ENCODE assay signal across 7 mouse cellular contexts in genomic region chr2:152950358-152951064, GRCm38 (mm10). TPM values are rescaled to one million over a fixed set of nuclear protein-coding genes. Genes with fewer than 3 reads are reported as not detected.
A peak's percentile ranks its signal among the peaks of the same experiment; 100 is the strongest.
DNase-seq lines count a peak whose midpoint lies in the region; ATAC-seq and TF ChIP-seq lines count a peak whose summit lies in the region.

No protein-coding gene starts in this region.

- peak overlapping the region; percentile 90 for H3K4me2 ChIP-seq in kidney, embryonic 16.5 days (replicated peaks; ENCODE audit: low read depth, low read length)
- H3K4me2 ChIP-seq in forebrain, embryonic 11.5 days (ENCODE audit: low read depth, low read length, severe bottlenecking) = peak overlapping the region; percentile 97
- peak overlapping the region; percentile 95; the same call in 1 of the 2 replicates for H3K4me2 ChIP-seq in intestine, embryonic 14.5 days (ENCODE audit: low read length)

- intact Hi-C loops in left cerebral cortex, postnatal 10 days (cut with DNase I) = no loop called here

- TF ChIP-seq CTCF in olfactory bulb, adult 2 months (IDR thresholded peaks at IDR 0.05; ENCODE audit: insufficient read depth, low read depth, low read length) = no peak

- no peak overlapping the region for H3K27ac ChIP-seq in kidney, embryonic 16.5 days (ENCODE audit: low read length)
- H3K27ac ChIP-seq in forebrain, embryonic 11.5 days (ENCODE audit: low read depth, low read length) = no peak overlapping the region
- H3K27ac ChIP-seq in intestine, embryonic 14.5 days (ENCODE audit: low read depth) = no peak overlapping the region
- no peak overlapping the region for H3K27ac ChIP-seq in olfactory bulb, adult 2 months (ENCODE audit: insufficient read depth, low read depth, low read length)

- H3K4me1 ChIP-seq in kidney, embryonic 16.5 days (ENCODE audit: insufficient read depth, low read length) = peaks cover 6% of the 10 kb centered on the region; the same call in 1 of the 2 replicates
- H3K4me1 ChIP-seq in forebrain, embryonic 11.5 days (replicated peaks; ENCODE audit: control insufficient read depth, insufficient read depth, low read length) = no peaks in the 10 kb centered on the region
- H3K4me1 ChIP-seq in intestine, embryonic 14.5 days (replicated peaks; ENCODE audit: control insufficient read depth, insufficient read depth, low read length) = no peaks in the 10 kb centered on the region
- peaks cover 13% of the 10 kb centered on the region; the same call in 1 of the 2 replicates for H3K4me1 ChIP-seq in olfactory bulb, adult 2 months (ENCODE audit: control insufficient read depth, insufficient read depth, low read length)

- no peak for TF ChIP-seq POLR2A in olfactory bulb, adult 2 months (IDR thresholded peaks at IDR 0.05; ENCODE audit: insufficient read depth, low read depth, low read length)

- H3K9me3 ChIP-seq in kidney, embryonic 16.5 days (ENCODE audit: low read length) = no peaks in the 10 kb centered on the region
- no peaks in the 10 kb centered on the region for H3K9me3 ChIP-seq in forebrain, embryonic 11.5 days (ENCODE audit: control insufficient read depth, low read length)
- H3K9me3 ChIP-seq in intestine, embryonic 14.5 days (ENCODE audit: control insufficient read depth, low read length) = no peaks in the 10 kb centered on the region

- peak overlapping the region; percentile 60 for H3K4me3 ChIP-seq in kidney, embryonic 16.5 days (ENCODE audit: low read length)
- H3K4me3 ChIP-seq in forebrain, embryonic 11.5 days (ENCODE audit: low read depth, low read length) = peak overlapping the region; percentile 63
- peak overlapping the region; percentile 54; the same call in 1 of the 2 replicates for H3K4me3 ChIP-seq in intestine, embryonic 14.5 days (ENCODE audit: low read depth, low read length)
- H3K4me3 ChIP-seq in olfactory bulb, adult 2 months (ENCODE audit: insufficient read depth, low read depth, low read length) = peak overlapping the region; percentile 48

- peak overlapping the region; percentile 67; the same call in 1 of the 2 replicates for H3K9ac ChIP-seq in kidney, embryonic 16.5 days (replicated peaks; ENCODE audit: low read length)
- peak overlapping the region; percentile 75; the same call in 1 of the 2 replicates for H3K9ac ChIP-seq in forebrain, embryonic 11.5 days (ENCODE audit: low read length)
- H3K9ac ChIP-seq in intestine, embryonic 14.5 days (ENCODE audit: low read length) = no peak overlapping the region

- H3K27me3 ChIP-seq in kidney, embryonic 16.5 days (ENCODE audit: insufficient read depth, low read length) = peaks cover 41% of the 10 kb centered on the region
- H3K27me3 ChIP-seq in forebrain, embryonic 11.5 days (ENCODE audit: control insufficient read depth, insufficient read depth, low read length) = peaks cover 14% of the 10 kb centered on the region
- peaks cover 75% of the 10 kb centered on the region for H3K27me3 ChIP-seq in intestine, embryonic 14.5 days (replicated peaks; ENCODE audit: control insufficient read depth, insufficient read depth, low read length)

- no peak for ATAC-seq in kidney, embryonic 16.5 days (ENCODE audit: low FRiP score, low TSS enrichment)
- no peak for ATAC-seq in forebrain, embryonic 11.5 days (replicated peaks; ENCODE audit: low FRiP score)
- ATAC-seq in intestine, embryonic 14.5 days (replicated peaks; ENCODE audit: low FRiP score, low TSS enrichment, low read depth) = no peak

- WGBS in kidney, embryonic 16.5 days = 32% methylated on average over 11 of the region's 11 CpGs
- 39% methylated on average over 11 of the region's 11 CpGs for WGBS in forebrain, embryonic 11.5 days
- WGBS in intestine, embryonic 14.5 days = 38% methylated on average over 11 of the region's 11 CpGs
- WGBS in olfactory bulb, adult 2 months = 41% methylated on average over 11 of the region's 11 CpGs

- no peak for DNase-seq in kidney, adult 18-20 months
- DNase-seq in forebrain, embryonic 11.5 days (ENCODE audit: low spot score) = no peak
- DNase-seq in intestine, embryonic 14.5 days (ENCODE audit: low spot score) = no peak
- DNase-seq in thymus, postnatal 36 days = no peak
- DNase-seq in left cerebral cortex, postnatal 10 days (ENCODE audit: extremely low spot score in 1 of 2, low spot score in 2 of 2) = no peak

- no peaks in the 10 kb centered on the region for H3K36me3 ChIP-seq in kidney, embryonic 16.5 days (ENCODE audit: insufficient read depth, low read length)
- H3K36me3 ChIP-seq in forebrain, embryonic 11.5 days (ENCODE audit: control insufficient read depth, insufficient read depth, low read length) = no peaks in the 10 kb centered on the region
- no peaks in the 10 kb centered on the region for H3K36me3 ChIP-seq in intestine, embryonic 14.5 days (ENCODE audit: control insufficient read depth, insufficient read depth, low read length)

RNA-seq across cellular contexts. Expression of gene Dusp15, which starts 1.0 kb away (rescaled TPM):
- 3.1 TPM in 2 replicates for polyA plus RNA-seq in kidney, embryonic 16.5 days (2015; fragmentation: Nextera tagmentation; extraction: Ambion mirVana)
- 0.80 and 0.99 TPM in 2 replicates for polyA plus RNA-seq in forebrain, embryonic 11.5 days (2014; fragmentation: Nextera tagmentation; extraction: Ambion mirVana)
- polyA plus RNA-seq in intestine, embryonic 14.5 days (2014; fragmentation: Nextera tagmentation; extraction: Ambion mirVana) = 0.09 and 0.11 TPM in 2 replicates
- polyA plus RNA-seq in olfactory bulb, adult 2 months (2012; ENCODE audit: insufficient read depth, insufficient read length, low replicate concordance, missing spikeins) = not detected in 2 replicates
- total RNA-seq in left cerebral cortex, postnatal 10 days (2021) = 10 to 100 TPM; 20.1 to 23.6 TPM

RNA-seq across cellular contexts. Expression of gene Ttll9, which starts 11.8 kb away (rescaled TPM):
- polyA plus RNA-seq in kidney, embryonic 16.5 days (2015; fragmentation: Nextera tagmentation; extraction: Ambion mirVana) = 1.2 and 1.3 TPM in 2 replicates
- 1.5 and 1.6 TPM in 2 replicates for polyA plus RNA-seq in forebrain, embryonic 11.5 days (2014; fragmentation: Nextera tagmentation; extraction: Ambion mirVana)
- 0.26 and 0.35 TPM in 2 replicates for polyA plus RNA-seq in intestine, embryonic 14.5 days (2014; fragmentation: Nextera tagmentation; extraction: Ambion mirVana)
- polyA plus RNA-seq in olfactory bulb, adult 2 months (2012; ENCODE audit: insufficient read depth, insufficient read length, low replicate concordance, missing spikeins) = not detected in 2 replicates
- 1 to 10 TPM; 3.9 to 4.6 TPM for total RNA-seq in left cerebral cortex, postnatal 10 days (2021)

RNA-seq across cellular contexts. Expression of gene Foxs1, which starts 17.5 kb away (rescaled TPM):
- 7.5 and 8.3 TPM in 2 replicates for polyA plus RNA-seq in kidney, embryonic 16.5 days (2015; fragmentation: Nextera tagmentation; extraction: Ambion mirVana)
- polyA plus RNA-seq in forebrain, embryonic 11.5 days (2014; fragmentation: Nextera tagmentation; extraction: Ambion mirVana) = 1.4 and 2.3 TPM in 2 replicates
- polyA plus RNA-seq in intestine, embryonic 14.5 days (2014; fragmentation: Nextera tagmentation; extraction: Ambion mirVana) = 2.2 and 2.5 TPM in 2 replicates
- not detected in 2 replicates for polyA plus RNA-seq in olfactory bulb, adult 2 months (2012; ENCODE audit: insufficient read depth, insufficient read length, low replicate concordance, missing spikeins)
- total RNA-seq in left cerebral cortex, postnatal 10 days (2021) = 1 to 10 TPM; 1.0 to 1.7 TPM

RNA-seq across cellular contexts. Expression of gene Mylk2, which starts 39.4 kb away (rescaled TPM):
- polyA plus RNA-seq in kidney, embryonic 16.5 days (2015; fragmentation: Nextera tagmentation; extraction: Ambion mirVana) = 0.32 and 0.42 TPM in 2 replicates
- not detected in 2 replicates for polyA plus RNA-seq in forebrain, embryonic 11.5 days (2014; fragmentation: Nextera tagmentation; extraction: Ambion mirVana)
- polyA plus RNA-seq in intestine, embryonic 14.5 days (2014; fragmentation: Nextera tagmentation; extraction: Ambion mirVana) = 0.09 TPM in 1 of 2 replicates, not detected in the other
- not detected in 2 replicates for polyA plus RNA-seq in olfactory bulb, adult 2 months (2012; ENCODE audit: insufficient read depth, insufficient read length, low replicate concordance, missing spikeins)
- total RNA-seq in left cerebral cortex, postnatal 10 days (2021) = not detected
